Mouse (Mus musculus): ENCODE measurements around the gene Gemin7. TPM values are rescaled to one million over a fixed set of nuclear protein-coding genes. Genes with fewer than 3 reads are reported as not detected.
A peak's percentile ranks its signal among the peaks of the same experiment; 100 is the strongest.

Gemin7 gene
- polyA plus RNA-seq, 1 experiment from 2014 or later, result 161 TPM

DNA sequence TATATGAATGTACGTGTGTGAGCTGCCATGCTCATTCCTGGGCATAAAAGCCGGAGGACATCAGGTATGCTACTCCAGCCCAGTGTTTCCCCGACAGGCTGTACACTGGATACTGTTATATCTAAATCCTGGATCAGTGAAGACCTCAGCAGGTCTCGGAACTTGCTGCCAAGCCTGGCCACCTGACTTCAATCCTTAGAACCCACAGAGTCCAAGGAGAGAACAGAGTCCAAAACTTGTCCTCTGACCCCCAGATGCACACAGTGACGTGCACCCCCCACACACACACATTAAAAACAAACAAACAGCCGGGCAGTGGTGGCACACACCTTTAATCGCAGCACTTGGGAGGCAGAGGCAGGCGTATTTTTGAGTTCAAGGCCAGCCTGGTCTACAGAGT, 10.0 kb downstream of the Gemin7 start:
- WGBS, result 88% methylated on average over 8 of the region's 8 CpGs
- Histone ChIP-seq H3K27ac (ENCODE audit: low read depth, low read length) (no peak overlapping the region), H3K9ac (ENCODE audit: low read length) (no peak overlapping the region), H3K4me1 (ENCODE audit: control insufficient read depth, insufficient read depth, low read length) (peaks cover 6% of the 10 kb centered on the region; the same call in 1 of the 2 replicates), H3K36me3 (ENCODE audit: control insufficient read depth, insufficient read depth, low read length) (peaks cover 17% of the 10 kb centered on the region), H3K9me3 (ENCODE audit: control insufficient read depth, low read length) (no peaks in the 10 kb centered on the region), H3K4me2 (ENCODE audit: low read depth) (no peak overlapping the region), H3K4me3 (ENCODE audit: low read depth, low read length) (no peak overlapping the region), H3K27me3 (ENCODE audit: control insufficient read depth, insufficient read depth, low read length) (no peaks in the 10 kb centered on the region)
- DNase-seq (ENCODE audit: low spot score), result no peak
- ATAC-seq (ENCODE audit: insufficient read depth, low FRiP score, low TSS enrichment), result no peak

- Histone ChIP-seq H3K4me3 (ENCODE audit: low read depth, low read length) (no peak overlapping the region; the same call in 1 of the 2 replicates), H3K27me3 (ENCODE audit: control insufficient read depth, insufficient read depth, low read length) (no peaks in the 10 kb centered on the region), H3K9me3 (ENCODE audit: control insufficient read depth, low read length) (no peaks in the 10 kb centered on the region), H3K9ac (ENCODE audit: low read length) (no peak overlapping the region), H3K4me1 (ENCODE audit: control insufficient read depth, insufficient read depth, low read length) (peaks cover 5% of the 10 kb centered on the region), H3K4me2 (ENCODE audit: low read depth) (no peak overlapping the region), H3K27ac (ENCODE audit: low read depth, low read length) (no peak overlapping the region), H3K36me3 (ENCODE audit: control insufficient read depth, insufficient read depth, low read length) (peaks cover 17% of the 10 kb centered on the region)
- WGBS, result 91% methylated on average over 2 of the region's 2 CpGs
- no peak for ATAC-seq (ENCODE audit: insufficient read depth, low FRiP score, low TSS enrichment)
- DNase-seq (ENCODE audit: low spot score), result no peak
Observed at GRCm38 (mm10) chr7:19565803-19566202, 11.6 kb downstream of the Gemin7 start.

DNA sequence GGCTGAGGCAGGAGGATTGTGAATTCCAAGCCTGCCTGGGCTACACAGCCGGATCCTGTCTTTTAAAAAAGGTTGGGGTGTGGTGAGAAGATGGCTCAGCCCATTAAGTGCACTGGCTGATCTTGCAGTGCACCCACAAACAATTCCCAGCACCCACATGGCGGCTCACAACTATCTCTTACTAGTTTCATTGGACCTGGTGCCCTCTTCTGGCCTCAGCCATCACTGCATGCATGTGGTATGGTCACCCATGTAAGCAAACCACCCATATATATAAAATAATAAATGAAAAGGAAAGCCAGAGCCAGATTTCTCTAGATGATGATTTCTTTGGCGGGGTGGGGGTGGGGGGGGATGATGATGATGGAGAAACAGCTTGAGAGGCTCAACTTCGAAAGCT, 12.9 kb downstream of the Gemin7 start:
- Histone ChIP-seq H3K9me3 (ENCODE audit: control insufficient read depth, low read length) (no peaks in the 10 kb centered on the region), H3K4me1 (ENCODE audit: control insufficient read depth, insufficient read depth, low read length) (peaks cover 16% of the 10 kb centered on the region), H3K4me3 (ENCODE audit: low read depth, low read length) (no peak overlapping the region), H3K27ac (ENCODE audit: low read depth, low read length) (no peak overlapping the region), H3K9ac (ENCODE audit: low read length) (no peak overlapping the region), H3K36me3 (ENCODE audit: control insufficient read depth, insufficient read depth, low read length) (peaks cover 15% of the 10 kb centered on the region), H3K4me2 (ENCODE audit: low read depth) (no peak overlapping the region), H3K27me3 (ENCODE audit: control insufficient read depth, insufficient read depth, low read length) (no peaks in the 10 kb centered on the region)
- DNase-seq (ENCODE audit: low spot score) (no peak), ATAC-seq (ENCODE audit: insufficient read depth, low FRiP score, low TSS enrichment) (no peak)
- 90% methylated on average over 4 of the region's 4 CpGs for WGBS

GRCm38 (mm10) chr7:19563884-19564283, 13.5 kb downstream of the Gemin7 start:
- Histone ChIP-seq H3K27me3 (ENCODE audit: control insufficient read depth, insufficient read depth, low read length) (no peaks in the 10 kb centered on the region), H3K9me3 (ENCODE audit: control insufficient read depth, low read length) (no peaks in the 10 kb centered on the region), H3K4me2 (ENCODE audit: low read depth) (no peak overlapping the region), H3K4me1 (ENCODE audit: control insufficient read depth, insufficient read depth, low read length) (peaks cover 21% of the 10 kb centered on the region), H3K36me3 (ENCODE audit: control insufficient read depth, insufficient read depth, low read length) (peaks cover 15% of the 10 kb centered on the region), H3K4me3 (ENCODE audit: low read depth, low read length) (no peak overlapping the region), H3K9ac (ENCODE audit: low read length) (no peak overlapping the region), H3K27ac (ENCODE audit: low read depth, low read length) (no peak overlapping the region)
- DNase-seq (ENCODE audit: low spot score) (no peak), ATAC-seq (ENCODE audit: insufficient read depth, low FRiP score, low TSS enrichment) (no peak)
- 93% methylated on average over 3 of the region's 3 CpGs for WGBS

GRCm38 (mm10) chr7:19562643-19563410, 14.6 kb downstream of the Gemin7 start, which contains the start of gene Ppp1r37:
Gene Ppp1r37 (minus strand): TSS chr7:19563076.
- Histone ChIP-seq H3K9ac (ENCODE audit: low read length) (peak within 1 kb of the TSS; percentile 97), H3K27me3 (ENCODE audit: control insufficient read depth, insufficient read depth, low read length) (no peaks in the 10 kb centered on the region), H3K4me1 (ENCODE audit: control insufficient read depth, insufficient read depth, low read length) (peaks cover 25% of the 10 kb centered on the region), H3K4me2 (ENCODE audit: low read depth) (peak within 1 kb of the TSS; percentile 96), H3K4me3 (ENCODE audit: low read depth, low read length) (peak within 1 kb of the TSS; percentile 96), H3K27ac (ENCODE audit: low read depth, low read length) (peak within 1 kb of the TSS; percentile 88), H3K9me3 (ENCODE audit: control insufficient read depth, low read length) (no peaks in the 10 kb centered on the region), H3K36me3 (ENCODE audit: control insufficient read depth, insufficient read depth, low read length) (peaks cover 13% of the 10 kb centered on the region)
- ATAC-seq (ENCODE audit: insufficient read depth, low FRiP score, low TSS enrichment) (0 out of 2 replicates have a peak, but pooled peaks have one; percentile 49), DNase-seq (ENCODE audit: low spot score) (peak; percentile 34)
- WGBS, result 2% methylated on average over 19 of the region's 19 CpGs

DNA sequence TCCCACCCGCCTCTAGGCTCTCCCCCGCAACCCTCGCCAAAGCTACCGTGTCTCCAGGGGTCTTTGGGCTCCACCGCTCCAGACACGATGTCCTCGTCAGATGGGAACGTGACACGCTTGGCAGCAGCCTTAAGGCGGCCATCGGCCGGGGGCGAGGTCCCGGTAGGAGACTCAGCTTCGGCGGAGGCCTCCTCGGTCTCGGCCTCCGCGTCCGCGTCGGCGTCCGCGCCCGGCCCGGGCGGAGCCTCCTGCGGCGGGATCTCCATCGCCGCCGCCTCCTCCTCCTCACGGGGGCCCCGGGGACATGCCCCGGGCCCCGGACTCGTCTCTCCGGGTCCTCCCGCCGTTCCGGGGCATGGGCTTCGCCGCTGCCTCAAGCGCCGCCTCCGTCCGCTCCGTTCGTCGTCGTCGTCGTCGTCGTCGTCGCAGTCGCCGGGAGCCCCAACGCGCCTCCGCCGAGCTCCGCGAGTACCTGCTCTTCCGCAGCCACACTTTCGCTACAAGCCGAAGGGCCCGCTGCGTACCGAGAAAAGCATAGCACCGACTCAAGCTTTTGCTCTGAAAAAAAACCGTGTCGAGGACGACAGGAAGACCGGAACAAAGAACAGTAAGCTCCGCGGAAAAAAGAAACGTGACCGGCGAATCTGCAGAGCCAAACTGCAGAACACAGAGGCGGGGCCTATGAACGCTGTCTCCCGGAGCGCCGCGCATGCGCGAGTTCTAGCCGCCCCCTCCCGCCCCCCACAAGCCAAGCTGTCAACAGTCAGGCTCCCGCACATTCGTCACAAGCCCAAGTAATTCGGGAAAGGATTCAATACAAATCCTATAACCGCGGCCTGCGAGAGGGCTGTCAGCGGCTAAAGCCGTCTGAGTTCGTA, 15.4 kb downstream of the Gemin7 start:
- ATAC-seq (ENCODE audit: insufficient read depth, low FRiP score, low TSS enrichment) (peak; percentile 85), DNase-seq (ENCODE audit: low spot score) (peak; percentile 94)
- Histone ChIP-seq H3K36me3 (ENCODE audit: control insufficient read depth, insufficient read depth, low read length) (peaks cover 13% of the 10 kb centered on the region), H3K4me1 (ENCODE audit: control insufficient read depth, insufficient read depth, low read length) (peaks cover 25% of the 10 kb centered on the region), H3K4me3 (ENCODE audit: low read depth, low read length) (peak overlapping the region; percentile 96), H3K9ac (ENCODE audit: low read length) (peak overlapping the region; percentile 97), H3K27ac (ENCODE audit: low read depth, low read length) (peak overlapping the region; percentile 88), H3K9me3 (ENCODE audit: control insufficient read depth, low read length) (no peaks in the 10 kb centered on the region), H3K4me2 (ENCODE audit: low read depth) (peak overlapping the region; percentile 96), H3K27me3 (ENCODE audit: control insufficient read depth, insufficient read depth, low read length) (no peaks in the 10 kb centered on the region)
- WGBS, result under 1% methylated on average over 94 of the region's 102 CpGs

- DNase-seq (ENCODE audit: low spot score) (no peak), ATAC-seq (ENCODE audit: insufficient read depth, low FRiP score, low TSS enrichment) (0 out of 2 replicates have a peak, but pooled peaks have one; percentile 28)
- Histone ChIP-seq H3K9me3 (ENCODE audit: control insufficient read depth, low read length) (no peaks in the 10 kb centered on the region), H3K36me3 (ENCODE audit: control insufficient read depth, insufficient read depth, low read length) (peaks cover 13% of the 10 kb centered on the region), H3K9ac (ENCODE audit: low read length) (peak overlapping the region; percentile 97), H3K4me2 (ENCODE audit: low read depth) (peak overlapping the region; percentile 96), H3K27ac (ENCODE audit: low read depth, low read length) (no peak overlapping the region), H3K4me1 (ENCODE audit: control insufficient read depth, insufficient read depth, low read length) (peaks cover 25% of the 10 kb centered on the region), H3K4me3 (ENCODE audit: low read depth, low read length) (peak overlapping the region; percentile 96), H3K27me3 (ENCODE audit: control insufficient read depth, insufficient read depth, low read length) (no peaks in the 10 kb centered on the region)
- WGBS, result 2% methylated on average over 11 of the region's 11 CpGs
Observed at GRCm38 (mm10) chr7:19561431-19561764, 16.0 kb downstream of the Gemin7 start.

GRCm38 (mm10) chr7:19560491-19561260, 16.7 kb downstream of the Gemin7 start:
- H3K9me3 ChIP-seq (ENCODE audit: control insufficient read depth, low read length), result no peaks in the 10 kb centered on the region
- H3K4me1 ChIP-seq (ENCODE audit: control insufficient read depth, insufficient read depth, low read length), result peaks cover 25% of the 10 kb centered on the region
- H3K27me3 ChIP-seq (ENCODE audit: control insufficient read depth, insufficient read depth, low read length), result no peaks in the 10 kb centered on the region
- H3K4me2 ChIP-seq (ENCODE audit: low read depth), result peak overlapping the region; percentile 96
- peak overlapping the region; percentile 97 for H3K9ac ChIP-seq (ENCODE audit: low read length)
- no peak overlapping the region for H3K27ac ChIP-seq (ENCODE audit: low read depth, low read length)
- DNase-seq (ENCODE audit: low spot score) (no peak), ATAC-seq (ENCODE audit: insufficient read depth, low FRiP score, low TSS enrichment) (no peak)
- WGBS, result 36% methylated on average over 11 of the region's 11 CpGs
- H3K4me3 ChIP-seq (ENCODE audit: low read depth, low read length), result peak overlapping the region; percentile 96
- H3K36me3 ChIP-seq (ENCODE audit: control insufficient read depth, insufficient read depth, low read length), result peaks cover 13% of the 10 kb centered on the region

Measured in neural tube, embryonic 11.5 days (tissue).